Mouse (Mus musculus): ENCODE results near the gene Rdh16.
"Not testable (repeated sequence)": the region's sequence is repeated elsewhere in the genome, so short reads cannot be mapped to it uniquely, and the experiment has no call there.

Rdh16 gene

GRCm38 (mm10) chr10:127834186-127834585 lies 33.2 kb downstream of the Rdh16 start:
- not testable (repeated sequence) for DNase-seq (ENCODE audit: low spot score)

- DNase-seq (ENCODE audit: low spot score): no peak
Measured at GRCm38 (mm10) chr10:127835292-127835691, 34.3 kb downstream of the Rdh16 start.

GRCm38 (mm10) chr10:127837793-127838192 lies 36.8 kb downstream of the Rdh16 start:
- DNase-seq (ENCODE audit: low spot score): not testable (repeated sequence)

GRCm38 (mm10) chr10:127838539-127838938 lies 37.6 kb downstream of the Rdh16 start:
- DNase-seq (ENCODE audit: low spot score): no peak

- no peak for DNase-seq (ENCODE audit: low spot score)
Measured at GRCm38 (mm10) chr10:127840776-127841175, 39.8 kb downstream of the Rdh16 start.

- DNase-seq (ENCODE audit: low spot score): not testable (repeated sequence)
Measured at GRCm38 (mm10) chr10:127845945-127846344, 45.0 kb downstream of the Rdh16 start.

GRCm38 (mm10) chr10:127848089-127848488 lies 47.1 kb downstream of the Rdh16 start:
- no peak for DNase-seq (ENCODE audit: low spot score)

GRCm38 (mm10) chr10:127849628-127850027 lies 48.7 kb downstream of the Rdh16 start, which contains the start of gene Rdh19:
Gene Rdh19, plus strand, starts transcription at chr10:127849928.
- DNase-seq (ENCODE audit: low spot score): no peak

GRCm38 (mm10) chr10:127856376-127856775 lies 55.4 kb downstream of the Rdh16 start:
- no peak for DNase-seq (ENCODE audit: low spot score)

GRCm38 (mm10) chr10:127864931-127865330 lies 64.0 kb downstream of the Rdh16 start:
- no peak for DNase-seq (ENCODE audit: low spot score)

- DNase-seq (ENCODE audit: low spot score): no peak
Measured at GRCm38 (mm10) chr10:127866232-127866631, 65.3 kb downstream of the Rdh16 start, which contains the start of gene Rdh16f2. Gene Rdh16f2, plus strand, starts transcription at chr10:127866474.

- DNase-seq (ENCODE audit: low spot score): peak; percentile 20
Measured at GRCm38 (mm10) chr10:127872484-127872883, 71.5 kb downstream of the Rdh16 start.

- peak; percentile 2 for DNase-seq (ENCODE audit: low spot score)
Measured at GRCm38 (mm10) chr10:127877681-127878080, 76.7 kb downstream of the Rdh16 start.

GRCm38 (mm10) chr10:127878262-127879057 lies 77.5 kb downstream of the Rdh16 start:
- no peak for DNase-seq (ENCODE audit: low spot score)

GRCm38 (mm10) chr10:127879155-127879688 lies 78.3 kb downstream of the Rdh16 start:
- DNase-seq (ENCODE audit: low spot score): no peak

- DNase-seq (ENCODE audit: low spot score): no peak
Measured at GRCm38 (mm10) chr10:127881041-127881440, 80.1 kb downstream of the Rdh16 start.

GRCm38 (mm10) chr10:127886551-127886950 lies 85.6 kb downstream of the Rdh16 start:
- no peak for DNase-seq (ENCODE audit: low spot score)

GRCm38 (mm10) chr10:127886971-127887370 lies 86.0 kb downstream of the Rdh16 start:
- no peak for DNase-seq (ENCODE audit: low spot score)

GRCm38 (mm10) chr10:127888605-127889004 lies 87.7 kb downstream of the Rdh16 start, which contains the start of gene Rdh7:
Gene Rdh7, minus strand, starts transcription at chr10:127888817.
- DNase-seq (ENCODE audit: low spot score): no peak

- no peak for DNase-seq (ENCODE audit: low spot score)
Measured at GRCm38 (mm10) chr10:127891481-127891880, 90.5 kb downstream of the Rdh16 start.

GRCm38 (mm10) chr10:127893163-127894022 lies 92.4 kb downstream of the Rdh16 start:
- not testable (repeated sequence) for DNase-seq (ENCODE audit: low spot score)
